Mouse (Mus musculus) heart, adult 11 months (tissue): ENCODE data around the gene Ilkap.

Source experiments
- DNase-seq: peaks from one replicate; pipeline ENCODE4 v3.0.0; 2022

Gene Ilkap

GRCm38 (mm10) chr1:91352277-91352676 lies 46.3 kb downstream of the Ilkap start:
- DNase-seq: no peak

GRCm38 (mm10) chr1:91351249-91351648 lies 47.4 kb downstream of the Ilkap start:
- DNase-seq: no peak

GRCm38 (mm10) chr1:91350841-91351240 lies 47.8 kb downstream of the Ilkap start, which contains the start of gene Klhl30:
Gene Klhl30 (plus strand): TSS chr1:91351016.
- peak; percentile 95 for DNase-seq

GRCm38 (mm10) chr1:91346892-91347291 lies 51.7 kb downstream of the Ilkap start:
- DNase-seq: peak; percentile 93

GRCm38 (mm10) chr1:91344921-91345685 lies 53.5 kb downstream of the Ilkap start:
- no peak for DNase-seq

- DNase-seq: no peak
These were observed 54.6 kb downstream of the Ilkap start for GRCm38 (mm10) chr1:91344001-91344400.

- no peak for DNase-seq
These were observed 61.3 kb downstream of the Ilkap start for GRCm38 (mm10) chr1:91337355-91337754.

- no peak for DNase-seq
These were observed 65.0 kb downstream of the Ilkap start for GRCm38 (mm10) chr1:91333582-91333981.

GRCm38 (mm10) chr1:91332102-91332501 lies 66.5 kb downstream of the Ilkap start:
- no peak for DNase-seq

GRCm38 (mm10) chr1:91325488-91326042 lies 73.0 kb downstream of the Ilkap start:
- no peak for DNase-seq

GRCm38 (mm10) chr1:91324646-91325045 lies 74.0 kb downstream of the Ilkap start:
- no peak for DNase-seq
